ENCODE assay signal across 9 mouse cellular contexts in the genomic region with DNA sequence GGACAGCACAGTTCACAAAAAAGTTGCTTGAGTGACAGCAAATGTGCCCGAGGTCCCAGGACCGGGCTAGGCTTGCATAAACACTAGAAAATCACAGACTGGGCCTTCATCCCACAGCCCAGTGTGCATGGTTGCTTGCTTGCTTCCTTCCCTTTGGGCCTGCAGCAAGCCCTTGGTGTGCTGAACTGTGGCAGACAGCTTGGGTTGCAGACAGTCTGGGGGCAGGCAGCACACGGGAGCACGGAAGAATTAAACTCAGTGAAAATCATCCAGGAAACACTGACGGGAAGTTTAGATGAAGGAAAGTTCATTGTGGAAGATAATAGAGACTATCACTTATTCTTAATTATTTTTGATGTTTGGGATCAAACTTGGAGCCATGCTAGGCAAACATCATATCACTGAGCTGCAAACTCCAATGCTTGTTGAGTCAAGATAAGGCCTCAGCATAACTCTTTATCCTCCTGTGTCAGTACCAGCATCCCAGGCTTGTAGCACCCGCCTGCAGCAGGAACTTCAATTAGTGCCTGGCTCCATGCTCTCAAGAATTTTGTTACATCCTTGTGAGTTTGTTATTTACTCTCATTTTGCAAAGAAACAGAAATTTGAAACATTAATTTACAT. TPM values are rescaled to one million over a fixed set of nuclear protein-coding genes. Genes with fewer than 3 reads are reported as not detected.
A peak's percentile ranks its signal among the peaks of the same experiment; 100 is the strongest.
DNase-seq lines count a peak whose midpoint lies in the region; ATAC-seq and TF ChIP-seq lines count a peak whose summit lies in the region.
"Had no signal": no experiment of that assay in that cellular context is flagged by ENCODE, and none has a peak within 500 bp of the region (broad histone marks: within the 10 kb centered on the region; RNA-seq: fewer than 3 reads in every experiment).

No protein-coding gene starts in this region.

- no peak for DNase-seq in gastrocnemius, adult 2 months
- DNase-seq in gastrocnemius, postnatal 10 days, result no peak
- DNase-seq in spleen, adult 2 months (ENCODE audit: low read depth in 1 of 2, low spot score in 2 of 2), result no peak
- no peak for DNase-seq in spleen, postnatal 4 days (ENCODE audit: low spot score in 2 of 2)
- DNase-seq in stomach, postnatal 0 days (ENCODE audit: low spot score), result no peak
- no peak for DNase-seq in cerebellum, adult 18-20 months
- no peak for DNase-seq in urinary bladder, postnatal 4 days (ENCODE audit: low spot score in 2 of 2)
- DNase-seq: adrenal gland, adult 8-10 months had no signal

- H3K4me3 ChIP-seq in gastrocnemius, adult 2 months, result no peak overlapping the region
- H3K4me3 ChIP-seq in spleen, adult 2 months (ENCODE audit: extremely low read depth, insufficient read depth, insufficient read length), result no peak overlapping the region
- no peak overlapping the region for H3K4me3 ChIP-seq in liver, embryonic 12.5 days
- no peak overlapping the region for H3K4me3 ChIP-seq in stomach, postnatal 0 days (ENCODE audit: low read depth, low read length)

- ATAC-seq in liver, embryonic 12.5 days, result peak; percentile 73
- ATAC-seq in stomach, postnatal 0 days (ENCODE audit: low FRiP score, low TSS enrichment), result no peak; the same call in 1 of the 2 replicates

- no peak overlapping the region for H3K9ac ChIP-seq in liver, embryonic 12.5 days
- no peak overlapping the region for H3K9ac ChIP-seq in stomach, postnatal 0 days (ENCODE audit: low read length)

- TF ChIP-seq EP300 in stomach, postnatal 0 days (optimal IDR thresholded peaks at IDR 0.05), result no peak

- no peaks in the 10 kb centered on the region for H3K9me3 ChIP-seq in liver, embryonic 12.5 days (replicated peaks)
- no peaks in the 10 kb centered on the region for H3K9me3 ChIP-seq in stomach, postnatal 0 days (ENCODE audit: control insufficient read depth, low read length)

- intact Hi-C loops in gastrocnemius, adult 2 months (cut with DNase I), result no loop called here

- no peaks in the 10 kb centered on the region for H3K27me3 ChIP-seq in spleen, adult 2 months (ENCODE audit: control insufficient read depth, insufficient read depth, low read length)
- H3K27me3 ChIP-seq in liver, embryonic 12.5 days (replicated peaks), result no peaks in the 10 kb centered on the region; the same call in 1 of the 2 replicates
- no peaks in the 10 kb centered on the region for H3K27me3 ChIP-seq in stomach, postnatal 0 days (ENCODE audit: control insufficient read depth, insufficient read depth, low read length)

- no peak for TF ChIP-seq CTCF in gastrocnemius, adult 2 months (IDR thresholded peaks at IDR 0.05)
- TF ChIP-seq CTCF in spleen, adult 2 months (IDR thresholded peaks at IDR 0.05; ENCODE audit: extremely low read depth, insufficient read depth, insufficient read length, insufficient replicate concordance), result no peak
- TF ChIP-seq CTCF in stomach, postnatal 0 days (IDR thresholded peaks at IDR 0.05; ENCODE audit: low read depth), result no peak

- H3K36me3 ChIP-seq in spleen, adult 2 months (ENCODE audit: control insufficient read depth, insufficient read depth, low read length), result peaks cover 24% of the 10 kb centered on the region
- peaks cover 8% of the 10 kb centered on the region; the same call in 1 of the 2 replicates for H3K36me3 ChIP-seq in liver, embryonic 12.5 days
- no peaks in the 10 kb centered on the region; the same call in 1 of the 2 replicates for H3K36me3 ChIP-seq in stomach, postnatal 0 days (ENCODE audit: control insufficient read depth, insufficient read depth, low read length)

- WGBS in spleen, adult 2 months, result 71% methylated on average over 6 of the region's 6 CpGs
- WGBS in liver, embryonic 12.5 days (ENCODE audit: insufficient replicate concordance), result 23% methylated on average over 6 of the region's 6 CpGs
- WGBS in stomach, postnatal 0 days, result 28% methylated on average over 6 of the region's 6 CpGs

- peaks cover 34% of the 10 kb centered on the region for H3K4me1 ChIP-seq in spleen, adult 2 months (ENCODE audit: control insufficient read depth, insufficient read depth, insufficient read length)
- peaks cover 52% of the 10 kb centered on the region for H3K4me1 ChIP-seq in liver, embryonic 12.5 days
- H3K4me1 ChIP-seq in stomach, postnatal 0 days (replicated peaks; ENCODE audit: control insufficient read depth, insufficient read depth), result peaks cover 4% of the 10 kb centered on the region; the same call in 1 of the 2 replicates

- peak overlapping the region; percentile 75 for H3K27ac ChIP-seq in gastrocnemius, adult 2 months
- H3K27ac ChIP-seq in spleen, adult 2 months (ENCODE audit: insufficient read depth, low read length), result peak overlapping the region; percentile 37
- H3K27ac ChIP-seq in liver, embryonic 12.5 days, result peak overlapping the region; percentile 75
- peak overlapping the region; percentile 65; the same call in 1 of the 2 replicates for H3K27ac ChIP-seq in stomach, postnatal 0 days (replicated peaks)

- 0 out of 2 replicates have a peak overlapping the region, but pooled peaks have one; percentile 3 for H3K4me2 ChIP-seq in liver, embryonic 12.5 days
- no peak overlapping the region for H3K4me2 ChIP-seq in stomach, postnatal 0 days (replicated peaks; ENCODE audit: low read depth)

- TF ChIP-seq POLR2A in spleen, adult 2 months (IDR thresholded peaks at IDR 0.05; ENCODE audit: low read depth, low read length), result no peak

RNA-seq across cellular contexts. Expression of a gene that starts 18.4 kb away (rescaled TPM):
- under 1 TPM; 0.38 to 0.98 TPM for total RNA-seq in gastrocnemius, adult 2 months (2021)
- total RNA-seq in gastrocnemius, postnatal 10 days (2021), result 1 to 10 TPM; 2.0 to 2.2 TPM
- polyA plus RNA-seq in spleen, adult 2 months (2012; rRNA removed), result 17.4 and 25.5 TPM in 2 replicates
- 1.3 and 1.7 TPM in 2 replicates for polyA plus RNA-seq in liver, embryonic 12.5 days (2016; fragmentation: Nextera tagmentation; extraction: Ambion mirVana)
- 4.5 and 6.2 TPM in 2 replicates for polyA plus RNA-seq in stomach, postnatal 0 days (2015; fragmentation: Nextera tagmentation; extraction: Ambion mirVana)

RNA-seq across cellular contexts. Expression of a gene that starts 35.9 kb away (rescaled TPM):
- under 1 TPM; 0.13 to 0.31 TPM for total RNA-seq in gastrocnemius, adult 2 months (2021)
- under 1 TPM; 0.45 to 0.52 TPM for total RNA-seq in gastrocnemius, postnatal 10 days (2021)
- polyA plus RNA-seq in spleen, adult 2 months (2012; rRNA removed), result 0.59 and 0.68 TPM in 2 replicates
- 0.06 and 0.07 TPM in 2 replicates for polyA plus RNA-seq in liver, embryonic 12.5 days (2016; fragmentation: Nextera tagmentation; extraction: Ambion mirVana)
- polyA plus RNA-seq in stomach, postnatal 0 days (2015; fragmentation: Nextera tagmentation; extraction: Ambion mirVana), result 0.31 and 0.34 TPM in 2 replicates

RNA-seq across cellular contexts. Expression of a gene that starts 56.8 kb away (rescaled TPM):
- total RNA-seq in gastrocnemius, adult 2 months (2021), result 10 to 100 TPM; 29.4 to 40.8 TPM
- 10 to 100 TPM; 24.8 to 30.7 TPM for total RNA-seq in gastrocnemius, postnatal 10 days (2021)
- 116 and 244 TPM in 2 replicates for polyA plus RNA-seq in spleen, adult 2 months (2012; rRNA removed)
- 342 and 350 TPM in 2 replicates for polyA plus RNA-seq in liver, embryonic 12.5 days (2016; fragmentation: Nextera tagmentation; extraction: Ambion mirVana)
- 2.4 and 2.6 TPM in 2 replicates for polyA plus RNA-seq in stomach, postnatal 0 days (2015; fragmentation: Nextera tagmentation; extraction: Ambion mirVana)

Comparison
In these comparisons a context has a peak if more than half of its experiments do, and no peak if none do; other contexts are left out.
1. RNA of a gene that starts 56.8 kb away (polyA plus RNA-seq): 342 to 350 TPM in liver, embryonic 12.5 days and 116 to 244 TPM in spleen, adult 2 months; 2.4 to 2.6 TPM in stomach, postnatal 0 days; every median in the first group is over 10 times any median in the second.
2. Peak in every context shown above with its lines, with median percentiles within 50 percentile points of each other: H3K27ac ChIP-seq.